Mouse (Mus musculus) neural tube, embryonic 11.5 days (tissue): ENCODE measurements at regions not wholly inside any gene's neighbourhood (a gene's known extent, or its start where the extent isn't known, plus 50 kb on each side); places are given as distances from the start of the nearest gene placed in this dataset.

Source experiments
- ATAC-seq: fragments of 200-750 bp; cut with Nextera tagmentation; 2 replicates; pipeline ENCODE4 v1.8.0; 2017; ENCODE audit warnings: moderate number of reproducible peaks, mild to moderate bottlenecking, moderate TSS enrichment, moderate library complexity; ENCODE audit not compliant: insufficient read depth, low FRiP score, low TSS enrichment
- DNase-seq: peaks from one replicate; pipeline ENCODE4 v3.0.0-alpha.2; 2015; ENCODE audit warnings: low spot score
- H3K27ac ChIP-seq: fragments of 300-500 bp; sonication (generic); 2 replicates; pipeline ENCODE4 v1.5.1; 2014; ENCODE audit warnings: low read depth, mild to moderate bottlenecking, low read length
- H3K27me3 ChIP-seq: fragments of 300-500 bp; sonication (generic); 2 replicates; pipeline ENCODE4 v1.6.1; 2014; ENCODE audit warnings: mild to moderate bottlenecking, low read length, mixed read lengths; ENCODE audit not compliant: control insufficient read depth, insufficient read depth
- H3K36me3 ChIP-seq: fragments of 300-500 bp; sonication (generic); 2 replicates; pipeline ENCODE4 v1.6.1; 2014; ENCODE audit warnings: mild to moderate bottlenecking, low read length, moderate library complexity, mixed read lengths; ENCODE audit not compliant: control insufficient read depth, insufficient read depth
- H3K4me1 ChIP-seq: fragments of 300-500 bp; sonication (generic); 2 replicates; pipeline ENCODE4 v1.6.1; 2014; ENCODE audit warnings: low read length, mixed read lengths; ENCODE audit not compliant: control insufficient read depth, insufficient read depth
- H3K4me2 ChIP-seq: fragments of 300-500 bp; sonication (generic); 2 replicates; pipeline ENCODE4 v1.6.1; 2014; ENCODE audit warnings: low read depth, mild to moderate bottlenecking, moderate library complexity
- H3K4me3 ChIP-seq: fragments of 300-500 bp; sonication (generic); 2 replicates; pipeline ENCODE4 v1.5.1; 2014; ENCODE audit warnings: low read depth, low read length
- H3K9ac ChIP-seq: fragments of 300-500 bp; sonication (generic); 2 replicates; pipeline ENCODE4 v1.6.1; 2014; ENCODE audit warnings: mild to moderate bottlenecking, low read length
- H3K9me3 ChIP-seq: fragments of 300-500 bp; sonication (generic); 2 replicates; pipeline ENCODE4 v1.6.1; 2016; ENCODE audit warnings: low read length; ENCODE audit not compliant: control insufficient read depth
- WGBS: fragments of 180-500 bp; shearing (Covaris S2); extraction: QIAGEN DNeasy Blood & Tissue Kit; methylation state at CpG from one replicate; pipeline ENCODE4 v1.1.7; 2014; 5-methylcytosine and 5-hydroxymethylcytosine counted together

- Histone ChIP-seq H3K27me3 (no peaks in the 10 kb centered on the region), H3K4me1 (no peaks in the 10 kb centered on the region), H3K4me3 (no peak overlapping the region), H3K4me2 (no peak overlapping the region), H3K9me3 (no peaks in the 10 kb centered on the region), H3K9ac (no peak overlapping the region), H3K27ac (no peak overlapping the region), H3K36me3 (no peaks in the 10 kb centered on the region)
- WGBS = 73% methylated on average over 3 of the region's 3 CpGs
- DNase-seq (no peak), ATAC-seq (no peak)
Measured at GRCm38 (mm10) chr13:47666470-47666869, 544.0 kb downstream of the Rnf144b start.

- Histone ChIP-seq H3K27me3 (no peaks in the 10 kb centered on the region), H3K9ac (peak overlapping the region; percentile 22; the same call in 1 of the 2 replicates), H3K4me1 (no peaks in the 10 kb centered on the region), H3K4me2 (0 out of 2 replicates have a peak overlapping the region, but pooled peaks have one; percentile 9), H3K27ac (no peak overlapping the region), H3K36me3 (no peaks in the 10 kb centered on the region), H3K9me3 (no peaks in the 10 kb centered on the region), H3K4me3 (no peak overlapping the region)
- peak; percentile 50; the same call in 1 of the 2 replicates for ATAC-seq
- 31% methylated on average over 13 of the region's 13 CpGs for WGBS
- peak; percentile 93 for DNase-seq
Measured at GRCm38 (mm10) chr13:47666956-47667701, 544.7 kb downstream of the Rnf144b start.

GRCm38 (mm10) chr13:47688131-47688530, 565.7 kb downstream of the Rnf144b start:
- H3K27me3 ChIP-seq = no peaks in the 10 kb centered on the region
- H3K9ac ChIP-seq = no peak overlapping the region
- no peak overlapping the region for H3K27ac ChIP-seq
- DNase-seq (no peak), ATAC-seq (no peak)
- no peaks in the 10 kb centered on the region for H3K9me3 ChIP-seq
- H3K4me3 ChIP-seq = no peak overlapping the region
- 83% methylated on average over 3 of the region's 3 CpGs for WGBS
- H3K4me1 ChIP-seq = no peaks in the 10 kb centered on the region
- H3K4me2 ChIP-seq = no peak overlapping the region
- no peaks in the 10 kb centered on the region for H3K36me3 ChIP-seq

- 88% methylated on average over 14 of the region's 14 CpGs for WGBS
- no peak overlapping the region for H3K9ac ChIP-seq
Measured at GRCm38 (mm10) chr13:47693815-47694214, 567.2 kb upstream of the Id4 start.

GRCm38 (mm10) chr13:47695877-47696276, 565.2 kb upstream of the Id4 start:
- H3K4me2 ChIP-seq = no peak overlapping the region

More at GRCm38 (mm10) chr13:47693815-47694214, 567.2 kb upstream of the Id4 start:
- Histone ChIP-seq H3K4me3 (no peak overlapping the region), H3K9me3 (no peaks in the 10 kb centered on the region), H3K36me3 (no peaks in the 10 kb centered on the region), H3K4me2 (no peak overlapping the region), H3K4me1 (no peaks in the 10 kb centered on the region), H3K27me3 (no peaks in the 10 kb centered on the region), H3K27ac (no peak overlapping the region)
- no peak for DNase-seq
- no peak for ATAC-seq

GRCm38 (mm10) chr13:47700556-47700955, 560.5 kb upstream of the Id4 start:
- ATAC-seq (no peak), DNase-seq (no peak)
- Histone ChIP-seq H3K4me1 (no peaks in the 10 kb centered on the region), H3K27me3 (no peaks in the 10 kb centered on the region), H3K9ac (no peak overlapping the region), H3K4me2 (no peak overlapping the region), H3K36me3 (no peaks in the 10 kb centered on the region), H3K9me3 (no peaks in the 10 kb centered on the region), H3K4me3 (no peak overlapping the region), H3K27ac (no peak overlapping the region)
- 78% methylated on average over 3 of the region's 3 CpGs for WGBS

More at GRCm38 (mm10) chr13:47695877-47696276, 565.2 kb upstream of the Id4 start:
- ATAC-seq (no peak), DNase-seq (no peak)
- Histone ChIP-seq H3K9ac (no peak overlapping the region), H3K9me3 (no peaks in the 10 kb centered on the region), H3K27ac (no peak overlapping the region), H3K36me3 (no peaks in the 10 kb centered on the region), H3K27me3 (no peaks in the 10 kb centered on the region), H3K4me3 (no peak overlapping the region), H3K4me1 (no peaks in the 10 kb centered on the region)
- 89% methylated on average over 2 of the region's 2 CpGs for WGBS

GRCm38 (mm10) chr13:47707961-47708609, 552.9 kb upstream of the Id4 start:
- WGBS = 71% methylated on average over 18 of the region's 18 CpGs

GRCm38 (mm10) chr13:47709323-47709722, 551.7 kb upstream of the Id4 start:
- ATAC-seq (no peak), DNase-seq (no peak)
- H3K9me3 ChIP-seq = no peaks in the 10 kb centered on the region
- H3K36me3 ChIP-seq = no peaks in the 10 kb centered on the region
- H3K27me3 ChIP-seq = no peaks in the 10 kb centered on the region
- no peak overlapping the region for H3K4me2 ChIP-seq
- no peaks in the 10 kb centered on the region for H3K4me1 ChIP-seq
- 97% methylated on average over 3 of the region's 3 CpGs for WGBS
- no peak overlapping the region for H3K4me3 ChIP-seq
- H3K27ac ChIP-seq = no peak overlapping the region
- no peak overlapping the region for H3K9ac ChIP-seq

More at GRCm38 (mm10) chr13:47707961-47708609, 552.9 kb upstream of the Id4 start:
- Histone ChIP-seq H3K27me3 (no peaks in the 10 kb centered on the region), H3K9ac (no peak overlapping the region), H3K4me2 (no peak overlapping the region), H3K9me3 (no peaks in the 10 kb centered on the region), H3K36me3 (no peaks in the 10 kb centered on the region), H3K4me1 (no peaks in the 10 kb centered on the region), H3K4me3 (no peak overlapping the region), H3K27ac (no peak overlapping the region)
- DNase-seq (no peak), ATAC-seq (no peak)

- no peak overlapping the region for H3K9ac ChIP-seq
- H3K36me3 ChIP-seq = no peaks in the 10 kb centered on the region
- WGBS = 90% methylated on average over 4 of the region's 4 CpGs
- H3K4me3 ChIP-seq = no peak overlapping the region
- H3K27me3 ChIP-seq = no peaks in the 10 kb centered on the region
- DNase-seq = no peak
- no peak overlapping the region for H3K27ac ChIP-seq
- H3K4me2 ChIP-seq = no peak overlapping the region
- no peaks in the 10 kb centered on the region for H3K9me3 ChIP-seq
- ATAC-seq = no peak
- H3K4me1 ChIP-seq = no peaks in the 10 kb centered on the region
Measured at GRCm38 (mm10) chr13:47712507-47712906, 548.5 kb upstream of the Id4 start.
